Mouse (Mus musculus) forebrain, postnatal 0 days (tissue): Measurements from ENCODE around the gene Mrpl27. TPM values are rescaled to one million over a fixed set of nuclear protein-coding genes. Genes with fewer than 3 reads are reported as not detected.

Source experiments
- ATAC-seq: fragments of 200-750 bp; cut with Nextera tagmentation; 2 replicates; pipeline ENCODE4 v1.8.0; 2017; ENCODE audit warnings: mild to moderate bottlenecking, moderate library complexity
- DNase-seq: peaks from one replicate; pipeline ENCODE4 v3.0.0-alpha.2; 2015
- H3K27ac ChIP-seq: fragments of 300-500 bp; sonication (generic); 2 replicates; pipeline ENCODE4 v1.5.1; 2014; ENCODE audit warnings: low read depth, mild to moderate bottlenecking, antibody characterized with exemption, low read length, moderate library complexity, mixed read lengths
- H3K27me3 ChIP-seq: fragments of 300-500 bp; sonication (generic); 2 replicates; pipeline ENCODE4 v1.6.1; 2014; ENCODE audit warnings: mild to moderate bottlenecking, low read length, mixed read lengths; ENCODE audit not compliant: insufficient read depth
- H3K36me3 ChIP-seq: fragments of 300-500 bp; sonication (generic); 2 replicates; pipeline ENCODE4 v1.6.1; 2014; ENCODE audit warnings: mild to moderate bottlenecking, moderate library complexity; ENCODE audit not compliant: insufficient read depth
- H3K4me1 ChIP-seq: fragments of 300-500 bp; sonication (generic); 2 replicates; pipeline ENCODE4 v1.6.1; 2014; ENCODE audit warnings: antibody characterized with exemption; ENCODE audit not compliant: insufficient read depth
- H3K4me2 ChIP-seq: fragments of 300-500 bp; sonication (generic); 2 replicates; pipeline ENCODE4 v1.6.1; 2014; ENCODE audit warnings: low read depth, mild to moderate bottlenecking, moderate library complexity
- H3K4me3 ChIP-seq: fragments of 300-500 bp; sonication (generic); 2 replicates; pipeline ENCODE4 v1.5.1; 2014; ENCODE audit warnings: low read depth, low read length, mixed read lengths
- H3K9ac ChIP-seq: fragments of 300-500 bp; sonication (generic); 2 replicates; pipeline ENCODE4 v1.6.1; 2014; ENCODE audit warnings: mild to moderate bottlenecking
- H3K9me3 ChIP-seq: fragments of 300-500 bp; sonication (generic); 2 replicates; pipeline ENCODE4 v1.6.1; 2016; ENCODE audit warnings: low read length
- CTCF ChIP-seq: sonication (generic); IDR thresholded peaks from 2 replicates; pipeline ENCODE4 v1.5.1; 2016; ENCODE audit warnings: antibody characterized with exemption, control low read depth, low read depth
- WGBS: fragments of 180-500 bp; shearing (Covaris S2); extraction: QIAGEN DNeasy Blood & Tissue Kit; methylation state at CpG from one replicate; pipeline ENCODE4 v1.1.7; 2014; 5-methylcytosine and 5-hydroxymethylcytosine counted together
- polyA plus RNA-seq: library from polyadenylated mRNA; unstranded; fragments of >200 nt; fragmentation: Nextera tagmentation; extraction: Ambion mirVana; gene quantifications from 2 replicates; pipeline ENCODE4 v1.2.1, GENCODE M21; 2015
- total RNA-seq: library from RNA; depleted of rRNA; stranded (reverse); fragments of >200 nt; gene quantifications from 2 replicates; pipeline ENCODE4 v1.2.3, GENCODE M21; 2014

Gene Mrpl27
- total and polyA plus RNA-seq, 2 experiments from 2014 or later = 50.7 to 149 TPM

- Histone ChIP-seq H3K36me3 (no peaks in the 10 kb centered on the region), H3K9me3 (no peaks in the 10 kb centered on the region), H3K9ac (no peak overlapping the region), H3K27ac (no peak overlapping the region), H3K4me1 (no peaks in the 10 kb centered on the region), H3K27me3 (no peaks in the 10 kb centered on the region), H3K4me2 (no peak overlapping the region), H3K4me3 (no peak overlapping the region)
- TF ChIP-seq CTCF = no peak
- DNase-seq (no peak), ATAC-seq (no peak)
These were observed 32.1 kb upstream of the Mrpl27 start for GRCm38 (mm10) chr11:94621458-94621852.

GRCm38 (mm10) chr11:94622162-94622561, 31.4 kb upstream of the Mrpl27 start:
- no peaks in the 10 kb centered on the region for H3K9me3 ChIP-seq
- no peak for ATAC-seq
- 72% methylated on average over 2 of the region's 2 CpGs for WGBS
- no peak for DNase-seq
- no peaks in the 10 kb centered on the region for H3K36me3 ChIP-seq
- no peak overlapping the region for H3K27ac ChIP-seq
- no peak overlapping the region for H3K4me3 ChIP-seq
- H3K9ac ChIP-seq = no peak overlapping the region
- no peak overlapping the region for H3K4me2 ChIP-seq
- H3K4me1 ChIP-seq = no peaks in the 10 kb centered on the region
- no peak for TF ChIP-seq CTCF
- H3K27me3 ChIP-seq = no peaks in the 10 kb centered on the region

GRCm38 (mm10) chr11:94629199-94629883, 24.2 kb upstream of the Mrpl27 start, which contains the start of gene Lrrc59:
Gene Lrrc59 (plus strand): TSS chr11:94629767.
- Histone ChIP-seq H3K36me3 (peaks cover 20% of the 10 kb centered on the region), H3K27me3 (no peaks in the 10 kb centered on the region), H3K4me2 (peak within 1 kb of the TSS; percentile 77), H3K9ac (peak within 1 kb of the TSS; percentile 78), H3K4me1 (no peaks in the 10 kb centered on the region; the same call in 1 of the 2 replicates), H3K9me3 (no peaks in the 10 kb centered on the region), H3K4me3 (peak within 1 kb of the TSS; percentile 85), H3K27ac (peak within 1 kb of the TSS; percentile 73)
- WGBS = 7% methylated on average over 31 of the region's 41 CpGs
- peak; percentile 98 for TF ChIP-seq CTCF
- DNase-seq (peak; percentile 94), ATAC-seq (peak; percentile 99)

- H3K4me1 ChIP-seq = no peaks in the 10 kb centered on the region; the same call in 1 of the 2 replicates
- ATAC-seq (peak; percentile 66; the same call in 1 of the 2 replicates), DNase-seq (no peak)
- no peak for TF ChIP-seq CTCF
- H3K27me3 ChIP-seq = no peaks in the 10 kb centered on the region
- H3K4me2 ChIP-seq = peak overlapping the region; percentile 77
- no peaks in the 10 kb centered on the region for H3K9me3 ChIP-seq
- H3K36me3 ChIP-seq = peaks cover 25% of the 10 kb centered on the region
- H3K4me3 ChIP-seq = peak overlapping the region; percentile 85
- H3K27ac ChIP-seq = peak overlapping the region; percentile 73
- H3K9ac ChIP-seq = peak overlapping the region; percentile 78
- WGBS = 4% methylated on average over 27 of the region's 28 CpGs
These were observed 23.7 kb upstream of the Mrpl27 start for GRCm38 (mm10) chr11:94629884-94630198.

- peaks cover 31% of the 10 kb centered on the region for H3K36me3 ChIP-seq
- peak overlapping the region; percentile 78 for H3K9ac ChIP-seq
- ATAC-seq (peak; percentile 21), DNase-seq (peak; percentile 64)
- H3K4me1 ChIP-seq = no peaks in the 10 kb centered on the region; the same call in 1 of the 2 replicates
- H3K4me2 ChIP-seq = peak overlapping the region; percentile 77
- 8% methylated on average over 26 of the region's 26 CpGs for WGBS
- peak overlapping the region; percentile 73 for H3K27ac ChIP-seq
- no peaks in the 10 kb centered on the region for H3K27me3 ChIP-seq
- no peaks in the 10 kb centered on the region for H3K9me3 ChIP-seq
- no peak for TF ChIP-seq CTCF
- peak overlapping the region; percentile 85 for H3K4me3 ChIP-seq
These were observed 23.2 kb upstream of the Mrpl27 start for GRCm38 (mm10) chr11:94630199-94631011.

GRCm38 (mm10) chr11:94631969-94632368, 21.6 kb upstream of the Mrpl27 start:
- ATAC-seq (no peak), DNase-seq (no peak)
- no peak overlapping the region for H3K27ac ChIP-seq
- no peak overlapping the region for H3K9ac ChIP-seq
- no peak for TF ChIP-seq CTCF
- H3K27me3 ChIP-seq = no peaks in the 10 kb centered on the region
- H3K4me3 ChIP-seq = no peak overlapping the region
- no peaks in the 10 kb centered on the region; the same call in 1 of the 2 replicates for H3K4me1 ChIP-seq
- H3K36me3 ChIP-seq = peaks cover 46% of the 10 kb centered on the region
- no peaks in the 10 kb centered on the region for H3K9me3 ChIP-seq
- 93% methylated on average over 5 of the region's 5 CpGs for WGBS
- H3K4me2 ChIP-seq = no peak overlapping the region

GRCm38 (mm10) chr11:94632988-94633387, 20.6 kb upstream of the Mrpl27 start:
- no peaks in the 10 kb centered on the region for H3K27me3 ChIP-seq
- no peaks in the 10 kb centered on the region for H3K9me3 ChIP-seq
- 82% methylated on average over 8 of the region's 8 CpGs for WGBS
- H3K4me2 ChIP-seq = no peak overlapping the region
- DNase-seq (no peak), ATAC-seq (no peak)
- no peaks in the 10 kb centered on the region; the same call in 1 of the 2 replicates for H3K4me1 ChIP-seq
- no peak for TF ChIP-seq CTCF
- no peak overlapping the region for H3K9ac ChIP-seq
- no peak overlapping the region for H3K4me3 ChIP-seq
- H3K36me3 ChIP-seq = peaks cover 57% of the 10 kb centered on the region
- no peak overlapping the region for H3K27ac ChIP-seq
